Mouse (Mus musculus) cortical plate, adult 2 months (tissue): Measurements from ENCODE around the gene Ptprn.

Source experiments
- CTCF ChIP-seq: fragments of 200-500 bp; IDR thresholded peaks from 2 replicates; pipeline ENCODE4 v1.5.1; 2011; ENCODE audit warnings: mild to moderate bottlenecking, control low read depth, low read length; ENCODE audit not compliant: insufficient read depth; ENCODE audit errors: extremely low read depth
- POLR2A ChIP-seq: fragments of 200-500 bp; IDR thresholded peaks from 2 replicates; pipeline ENCODE4 v1.6.1; 2011; ENCODE audit warnings: mild to moderate bottlenecking, low read length, control low read depth; ENCODE audit not compliant: insufficient read depth; ENCODE audit errors: extremely low read depth

DNA sequence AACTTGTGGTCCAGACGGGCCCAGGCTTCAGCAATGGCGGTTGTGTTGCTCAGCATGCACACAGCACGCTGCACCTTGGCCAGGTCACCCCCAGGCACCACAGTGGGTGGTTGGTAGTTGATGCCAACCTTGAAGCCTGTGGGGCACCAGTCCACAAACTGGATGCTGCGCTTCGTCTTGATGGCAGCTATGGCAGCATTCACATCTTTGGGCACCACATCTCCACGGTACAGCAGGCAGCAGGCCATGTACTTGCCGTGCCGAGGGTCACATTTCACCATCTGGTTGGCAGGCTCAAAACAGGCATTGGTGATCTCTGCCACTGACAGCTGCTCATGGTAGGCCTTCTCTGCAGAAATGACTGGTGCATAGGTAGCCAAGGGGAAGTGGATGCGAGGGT, 48.5 kb downstream of the Ptprn start:
- TF ChIP-seq CTCF (no peak), POLR2A (no peak)
